Mouse (Mus musculus) embryonic facial prominence, embryonic 13.5 days (tissue): ENCODE measurements around the gene Upk1a. TPM values are rescaled to one million over a fixed set of nuclear protein-coding genes. Genes with fewer than 3 reads are reported as not detected.

Experiments
- ATAC-seq: fragments of 200-750 bp; cut with Nextera tagmentation; 2 replicates; pipeline ENCODE4 v1.8.0; 2017; ENCODE audit warnings: low read depth; ENCODE audit not compliant: insufficient number of reproducible peaks, insufficient read depth, low FRiP score, low TSS enrichment
- H3K27ac ChIP-seq: fragments of 300-500 bp; sonication (generic); 2 replicates; pipeline ENCODE4 v1.5.1; 2015; ENCODE audit warnings: moderate library complexity, mild to moderate bottlenecking, inconsistent platforms
- H3K27me3 ChIP-seq: fragments of 300-500 bp; sonication (generic); 2 replicates; pipeline ENCODE4 v1.6.1; 2015; ENCODE audit warnings: mild to moderate bottlenecking, inconsistent platforms
- H3K36me3 ChIP-seq: fragments of 300-500 bp; sonication (generic); 2 replicates; pipeline ENCODE4 v1.6.1; 2015; ENCODE audit warnings: mild to moderate bottlenecking, inconsistent platforms
- H3K4me1 ChIP-seq: fragments of 300-500 bp; sonication (generic); 2 replicates; pipeline ENCODE4 v1.6.1; 2015; ENCODE audit warnings: inconsistent platforms
- H3K4me2 ChIP-seq: fragments of 300-500 bp; sonication (generic); 2 replicates; pipeline ENCODE4 v1.6.1; 2015; ENCODE audit warnings: moderate library complexity, mild to moderate bottlenecking, inconsistent platforms
- H3K4me3 ChIP-seq: fragments of 300-500 bp; sonication (generic); 2 replicates; pipeline ENCODE4 v1.5.1; 2015; ENCODE audit warnings: mild to moderate bottlenecking, inconsistent platforms
- H3K9ac ChIP-seq: fragments of 300-500 bp; sonication (generic); 2 replicates; pipeline ENCODE4 v1.6.1; 2015; ENCODE audit warnings: mild to moderate bottlenecking, inconsistent platforms
- H3K9me3 ChIP-seq: fragments of 300-500 bp; sonication (generic); 2 replicates; pipeline ENCODE4 v1.6.1; 2016; ENCODE audit warnings: inconsistent platforms
- WGBS: fragments of 180-500 bp; shearing (Covaris S2); methylation state at CpG from one replicate; pipeline ENCODE4 v1.1.7; 2015; ENCODE audit warnings: mixed read lengths; 5-methylcytosine and 5-hydroxymethylcytosine counted together
- polyA plus RNA-seq: library from polyadenylated mRNA; unstranded; fragments of >200 nt; fragmentation: Nextera tagmentation; extraction: Ambion mirVana; gene quantifications from 2 replicates; pipeline ENCODE4 v1.2.1, GENCODE M21; 2015

Upk1a gene
- polyA plus RNA-seq, 1 experiment from 2014 or later: 0.28 TPM

DNA sequence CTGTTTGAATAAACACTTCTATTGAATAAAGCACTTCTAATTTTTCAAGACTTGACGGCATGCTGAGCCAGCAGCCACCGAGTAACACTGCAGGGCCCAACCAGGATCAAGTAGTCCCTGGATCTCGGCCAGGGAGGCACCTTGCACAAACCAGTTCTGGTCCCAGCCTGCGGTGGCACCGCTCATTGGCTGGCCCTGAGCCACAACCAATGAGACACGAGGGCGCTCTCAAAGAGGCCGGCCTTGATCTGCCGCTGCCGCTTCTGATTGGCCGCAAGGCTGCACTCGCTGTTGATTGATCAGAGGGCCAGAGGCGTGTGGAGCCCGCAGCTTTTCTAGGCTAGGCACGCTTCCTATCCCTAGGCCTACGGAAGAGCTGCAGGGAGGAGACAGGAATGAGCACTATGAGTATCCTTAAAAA, 12.7 kb downstream of the Upk1a start:
- Histone ChIP-seq H3K9me3 (no peaks in the 10 kb centered on the region), H3K4me1 (no peaks in the 10 kb centered on the region), H3K9ac (no peak overlapping the region), H3K4me2 (no peak overlapping the region), H3K27ac (0 out of 2 replicates have a peak overlapping the region, but pooled peaks have one; percentile 48), H3K36me3 (no peaks in the 10 kb centered on the region), H3K27me3 (no peaks in the 10 kb centered on the region), H3K4me3 (no peak overlapping the region)
- WGBS: 2% methylated on average over 16 of the region's 16 CpGs
- ATAC-seq: peak; percentile 87

GRCm38 (mm10) chr7:30598786-30599185, 13.9 kb downstream of the Upk1a start, which contains the start of gene Zbtb32:
Zbtb32 (minus strand) TSS chr7:30598909.
- WGBS: 92% methylated on average over 12 of the region's 12 CpGs
- ATAC-seq: no peak
- no peak within 1 kb of the TSS for H3K4me2 ChIP-seq
- no peak within 1 kb of the TSS for H3K4me3 ChIP-seq
- H3K27ac ChIP-seq: no peak within 1 kb of the TSS; the same call in 1 of the 2 replicates
- H3K9me3 ChIP-seq: no peaks in the 10 kb centered on the region
- no peaks in the 10 kb centered on the region for H3K36me3 ChIP-seq
- no peaks in the 10 kb centered on the region for H3K4me1 ChIP-seq
- H3K9ac ChIP-seq: no peak within 1 kb of the TSS
- no peaks in the 10 kb centered on the region for H3K27me3 ChIP-seq

DNA sequence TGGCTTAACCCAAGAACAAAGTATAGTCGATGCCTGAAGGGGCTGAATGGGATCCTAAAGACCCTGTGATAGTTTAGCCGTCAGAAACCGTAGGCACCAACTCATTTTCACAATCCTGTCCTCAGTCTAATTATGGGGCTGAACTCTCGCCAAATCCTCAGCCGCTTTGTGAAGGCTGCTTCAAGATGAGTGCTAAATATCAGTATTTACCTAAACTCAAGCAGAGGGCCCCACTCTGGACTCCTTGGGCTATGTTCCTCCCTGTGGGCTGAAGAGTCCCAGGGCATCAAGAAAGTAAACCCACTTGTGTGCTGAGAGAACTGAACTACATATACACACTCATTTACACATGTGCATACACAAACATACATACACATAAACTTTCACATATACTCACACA, 15.8 kb downstream of the Upk1a start:
- Histone ChIP-seq H3K36me3 (no peaks in the 10 kb centered on the region), H3K4me3 (no peak overlapping the region), H3K9me3 (no peaks in the 10 kb centered on the region), H3K4me2 (no peak overlapping the region), H3K9ac (no peak overlapping the region), H3K4me1 (no peaks in the 10 kb centered on the region), H3K27ac (no peak overlapping the region), H3K27me3 (no peaks in the 10 kb centered on the region)
- ATAC-seq: no peak
- 61% methylated on average over 5 of the region's 5 CpGs for WGBS

GRCm38 (mm10) chr7:30596093-30596492, 16.6 kb downstream of the Upk1a start:
- H3K4me1 ChIP-seq: no peaks in the 10 kb centered on the region
- no peaks in the 10 kb centered on the region for H3K9me3 ChIP-seq
- H3K4me2 ChIP-seq: no peak overlapping the region
- H3K27me3 ChIP-seq: no peaks in the 10 kb centered on the region
- no peak for ATAC-seq
- 72% methylated on average over 5 of the region's 5 CpGs for WGBS
- no peak overlapping the region for H3K27ac ChIP-seq
- H3K9ac ChIP-seq: no peak overlapping the region
- no peak overlapping the region for H3K4me3 ChIP-seq
- H3K36me3 ChIP-seq: no peaks in the 10 kb centered on the region

DNA sequence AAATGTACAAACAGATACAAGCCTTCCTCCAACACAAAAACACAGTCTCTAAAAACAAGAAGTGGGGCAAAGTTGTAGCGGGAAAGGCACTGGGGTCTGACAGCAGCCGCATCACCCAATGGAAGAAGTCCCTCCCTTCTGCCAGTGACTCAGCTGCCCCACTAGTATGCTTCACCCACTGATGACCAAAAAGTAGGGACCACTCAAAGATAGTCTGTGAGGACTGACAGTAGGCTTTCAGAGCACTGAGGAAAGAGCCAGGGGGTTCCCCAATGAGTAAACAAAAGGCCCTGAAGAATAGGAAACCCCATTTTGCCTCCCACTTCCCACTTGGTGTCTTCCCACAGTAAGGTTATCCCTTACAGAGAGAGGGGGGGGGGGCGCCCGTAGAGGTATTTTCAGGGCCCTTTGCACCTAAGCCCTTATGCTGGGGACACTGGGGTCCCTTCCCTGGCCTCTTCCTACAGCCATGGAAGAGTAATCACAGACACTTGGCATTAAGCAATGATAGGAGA, 18.1 kb downstream of the Upk1a start:
- Histone ChIP-seq H3K27ac (no peak overlapping the region), H3K27me3 (no peaks in the 10 kb centered on the region), H3K9me3 (no peaks in the 10 kb centered on the region), H3K9ac (no peak overlapping the region), H3K36me3 (no peaks in the 10 kb centered on the region), H3K4me2 (no peak overlapping the region), H3K4me3 (no peak overlapping the region), H3K4me1 (peaks cover 5% of the 10 kb centered on the region)
- 59% methylated on average over 4 of the region's 4 CpGs for WGBS
- ATAC-seq: no peak

DNA sequence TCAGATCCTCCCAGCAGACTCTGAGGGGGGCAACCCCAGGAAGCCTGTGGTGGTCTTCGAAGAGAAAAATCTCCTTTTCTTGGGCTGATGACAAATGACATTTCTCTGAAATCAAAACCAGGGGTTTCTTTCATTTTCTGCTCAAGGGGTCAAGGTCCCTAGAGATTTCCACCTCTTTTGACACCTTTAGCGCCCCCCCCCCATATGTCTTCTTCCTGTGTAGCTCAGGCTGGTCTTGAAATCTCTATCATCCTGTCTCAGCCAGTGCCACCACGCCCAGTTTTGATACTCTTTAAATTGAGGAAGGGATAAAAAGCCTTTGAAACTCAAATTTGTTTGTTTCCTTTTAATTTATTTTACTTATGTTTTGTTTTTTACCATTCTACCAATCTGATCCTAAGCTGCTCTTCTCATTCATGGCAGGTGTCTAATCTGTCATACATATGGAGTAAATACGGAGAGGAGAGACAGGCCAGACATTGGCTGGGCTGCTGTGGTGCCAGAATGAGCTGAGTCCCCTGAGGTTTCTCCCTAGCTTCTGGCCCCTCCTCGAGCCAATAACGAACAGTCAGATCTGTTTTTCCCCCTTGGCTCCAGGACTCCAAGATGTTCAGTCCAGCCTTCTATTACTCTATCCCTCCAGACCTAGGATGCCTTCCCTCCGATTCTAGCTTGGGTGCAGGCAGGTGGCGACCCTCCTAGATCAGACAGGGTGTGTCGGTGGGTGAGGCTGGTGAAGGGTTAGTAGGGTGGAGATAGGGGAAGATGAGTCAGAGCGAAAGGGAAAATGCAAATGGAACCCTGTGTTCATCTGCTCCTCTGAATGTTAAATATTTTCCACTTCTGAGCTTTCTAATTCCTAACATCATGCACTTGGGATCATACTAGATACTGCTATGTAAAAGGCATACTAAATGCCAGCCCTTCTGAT, 18.8 kb downstream of the Upk1a start:
- peaks cover 5% of the 10 kb centered on the region for H3K4me1 ChIP-seq
- ATAC-seq: no peak
- no peak overlapping the region for H3K9ac ChIP-seq
- H3K9me3 ChIP-seq: no peaks in the 10 kb centered on the region
- H3K27me3 ChIP-seq: no peaks in the 10 kb centered on the region
- no peak overlapping the region for H3K27ac ChIP-seq
- H3K4me3 ChIP-seq: no peak overlapping the region
- no peak overlapping the region for H3K4me2 ChIP-seq
- 74% methylated on average over 10 of the region's 10 CpGs for WGBS
- H3K36me3 ChIP-seq: no peaks in the 10 kb centered on the region

DNA sequence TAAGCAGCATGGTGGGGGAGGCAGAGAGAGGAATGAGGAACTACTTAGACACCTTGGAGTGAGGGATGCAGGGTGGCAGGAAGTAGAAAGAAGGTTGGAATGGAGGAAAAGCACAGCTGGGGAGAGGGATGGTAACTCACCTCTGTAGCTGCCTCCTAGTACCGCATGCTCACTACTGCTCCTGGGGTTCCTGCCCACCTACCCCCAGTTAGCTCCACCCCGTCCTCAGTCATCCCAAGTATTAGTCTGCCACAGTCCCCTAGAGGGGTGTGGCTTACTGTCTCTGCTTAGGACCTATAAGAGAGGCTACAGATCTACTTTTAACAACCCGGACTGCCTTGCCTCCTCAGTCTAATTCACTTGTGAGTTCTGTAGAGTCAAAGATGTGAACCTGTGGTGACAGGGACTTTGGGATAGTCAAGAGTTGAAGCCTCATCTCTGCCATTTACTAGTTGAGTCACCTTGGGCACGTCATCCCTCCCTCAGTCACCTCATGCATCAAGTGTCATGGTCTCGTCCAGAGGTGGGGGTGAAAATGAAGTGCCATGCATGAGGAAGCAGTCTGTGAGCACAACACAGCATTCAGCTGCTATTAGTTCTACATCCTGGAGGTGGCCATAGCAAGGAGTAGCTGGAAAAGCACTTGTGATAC, 19.7 kb downstream of the Upk1a start:
- 51% methylated on average over 5 of the region's 5 CpGs for WGBS

DNA sequence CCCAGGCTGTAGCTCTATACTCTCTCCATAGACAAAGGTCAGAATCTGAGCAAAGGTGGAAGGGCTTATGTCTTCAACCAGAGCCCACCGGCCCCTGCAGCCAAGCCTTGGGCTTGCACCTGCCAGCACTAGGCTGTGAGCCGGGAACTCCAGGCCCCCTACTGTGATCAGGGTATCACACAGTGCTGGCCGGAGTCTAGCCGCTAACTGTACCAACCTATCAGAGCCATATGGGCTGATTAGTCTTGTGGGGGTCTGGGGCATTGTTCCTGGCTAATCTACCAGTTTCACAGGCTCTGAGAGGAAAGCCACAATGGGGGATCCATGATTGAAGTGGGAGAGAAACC, 21.1 kb downstream of the Upk1a start:
- no peak overlapping the region for H3K4me3 ChIP-seq
- no peak for ATAC-seq
- 50% methylated on average over 4 of the region's 4 CpGs for WGBS

More for the DNA sequence above, 19.7 kb downstream of the Upk1a start:
- Histone ChIP-seq H3K27me3 (no peaks in the 10 kb centered on the region), H3K9me3 (no peaks in the 10 kb centered on the region), H3K4me3 (no peak overlapping the region), H3K4me2 (no peak overlapping the region), H3K9ac (no peak overlapping the region), H3K36me3 (no peaks in the 10 kb centered on the region), H3K4me1 (peaks cover 5% of the 10 kb centered on the region), H3K27ac (no peak overlapping the region)
- ATAC-seq: no peak

DNA sequence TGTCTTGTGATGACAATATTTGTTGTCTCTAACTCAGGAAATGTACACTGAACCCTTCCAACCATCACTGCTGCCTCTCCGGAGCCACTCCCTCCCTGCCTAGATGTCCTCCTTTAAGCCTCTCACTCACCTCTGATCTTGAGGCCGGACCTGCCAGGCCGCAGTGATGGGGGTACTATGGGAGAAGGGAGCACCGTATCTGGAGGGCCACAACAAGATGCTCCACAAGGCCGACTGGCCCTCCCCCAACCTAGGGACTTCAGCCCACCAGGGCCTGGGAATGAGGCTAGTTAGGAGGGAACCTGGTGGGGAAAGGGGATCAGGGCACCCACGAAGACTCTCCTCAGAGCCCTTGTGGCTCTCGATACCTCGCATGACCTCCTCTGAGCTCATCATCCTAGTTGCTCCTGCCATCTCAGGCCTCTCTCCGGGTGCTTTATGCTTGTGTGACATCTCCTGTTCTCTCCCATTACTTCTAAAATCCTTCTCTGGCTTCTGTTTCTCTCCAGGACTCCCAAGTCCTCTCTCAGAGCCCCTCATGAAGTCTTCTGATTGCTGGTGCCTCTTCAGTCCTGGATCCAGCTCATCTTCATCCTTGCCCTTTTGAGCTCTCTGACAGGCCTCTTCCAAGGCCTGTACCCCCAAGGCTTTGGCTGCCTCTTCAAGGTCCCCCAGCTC, 21.6 kb downstream of the Upk1a start:
- H3K27ac ChIP-seq: no peak overlapping the region
- H3K9ac ChIP-seq: peak overlapping the region; percentile 37; the same call in 1 of the 2 replicates
- H3K36me3 ChIP-seq: peaks cover 8% of the 10 kb centered on the region
- no peak for ATAC-seq
- H3K9me3 ChIP-seq: no peaks in the 10 kb centered on the region
- H3K27me3 ChIP-seq: no peaks in the 10 kb centered on the region
- H3K4me2 ChIP-seq: no peak overlapping the region
- peaks cover 19% of the 10 kb centered on the region for H3K4me1 ChIP-seq
- H3K4me3 ChIP-seq: no peak overlapping the region
- WGBS: 80% methylated on average over 9 of the region's 9 CpGs

More for the DNA sequence above, 21.1 kb downstream of the Upk1a start:
- H3K9me3 ChIP-seq: no peaks in the 10 kb centered on the region
- H3K27ac ChIP-seq: no peak overlapping the region
- H3K4me1 ChIP-seq: peaks cover 17% of the 10 kb centered on the region
- H3K27me3 ChIP-seq: no peaks in the 10 kb centered on the region
- H3K36me3 ChIP-seq: peaks cover 3% of the 10 kb centered on the region
- no peak overlapping the region for H3K9ac ChIP-seq
- H3K4me2 ChIP-seq: no peak overlapping the region

DNA sequence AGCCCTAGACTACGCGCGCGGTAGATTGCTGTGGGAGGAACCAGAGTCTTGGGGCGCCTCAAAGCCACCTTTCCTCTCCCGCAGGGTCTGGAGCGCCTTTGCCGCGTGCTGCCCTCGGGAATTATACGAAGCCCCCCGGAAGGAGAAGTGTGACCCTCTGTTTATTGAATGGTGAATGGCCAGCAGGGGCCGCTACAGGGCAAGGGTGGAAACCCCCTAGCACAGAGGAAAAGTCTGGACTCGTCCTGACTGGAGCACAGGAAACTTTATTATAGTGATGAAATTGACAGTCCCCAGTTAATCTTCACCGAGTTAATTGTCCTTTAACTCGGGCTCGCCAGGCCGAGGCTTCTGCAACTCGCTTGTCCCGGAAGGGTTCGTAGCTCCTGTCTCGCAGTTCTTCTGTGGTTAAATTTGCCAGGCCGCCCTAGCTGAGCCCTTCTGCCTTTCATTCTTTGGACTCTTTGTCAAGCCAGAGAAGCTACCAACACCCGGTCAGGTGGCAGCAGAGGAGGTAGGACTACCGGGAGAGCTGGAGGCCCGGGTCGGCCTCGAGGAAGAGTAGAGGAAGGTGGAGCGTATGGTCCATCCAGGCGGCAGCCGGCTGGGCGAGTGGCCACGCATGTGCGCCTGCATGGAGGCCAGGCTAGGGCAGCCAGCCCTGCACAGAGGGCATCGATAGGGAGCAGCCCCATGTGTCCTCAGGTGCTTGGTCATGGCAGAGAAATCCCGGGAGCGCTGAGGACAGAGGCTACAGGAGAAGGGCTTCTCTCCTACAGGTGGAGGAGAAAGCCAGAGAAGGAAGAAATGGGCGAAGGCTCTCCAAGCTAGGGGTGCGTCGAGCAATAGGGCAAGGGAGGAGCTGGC, 23.0 kb downstream of the Upk1a start:
- peak overlapping the region; percentile 92 for H3K27ac ChIP-seq
- peak overlapping the region; percentile 99 for H3K4me3 ChIP-seq
- peak; percentile 59; the same call in 1 of the 2 replicates for ATAC-seq
- peak overlapping the region; percentile 84 for H3K4me2 ChIP-seq
- peak overlapping the region; percentile 99 for H3K9ac ChIP-seq
- 26% methylated on average over 40 of the region's 40 CpGs for WGBS
- H3K4me1 ChIP-seq: peaks cover 19% of the 10 kb centered on the region
- H3K9me3 ChIP-seq: no peaks in the 10 kb centered on the region
- H3K36me3 ChIP-seq: peaks cover 22% of the 10 kb centered on the region
- no peaks in the 10 kb centered on the region for H3K27me3 ChIP-seq
